Mouse (Mus musculus): ENCODE data around the gene Nr2e1.

DNA sequence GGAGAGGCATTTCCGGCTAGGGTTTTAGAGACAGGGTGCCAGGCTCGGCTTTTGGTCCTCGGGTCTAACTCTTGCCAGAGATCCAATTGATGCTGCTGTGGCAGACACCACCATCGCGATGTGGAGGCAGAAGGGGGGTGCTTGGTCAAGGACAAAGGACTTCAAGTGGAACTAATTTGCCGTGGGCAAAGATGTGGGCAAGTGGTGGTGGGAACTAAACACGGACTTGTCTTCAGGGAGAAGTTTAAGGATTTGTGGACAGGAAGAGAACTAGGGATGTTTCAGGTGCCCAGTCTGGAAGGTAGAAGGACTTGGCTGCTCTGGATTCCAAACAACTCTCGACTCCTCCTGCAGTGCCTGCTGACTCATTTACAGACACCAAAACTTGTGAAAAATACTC is 1.7 kb upstream of the Nr2e1 start:
- TF ChIP-seq CTCF (conservative IDR thresholded peaks at IDR 0.05; ENCODE audit: insufficient read depth, insufficient read length, low read depth, low read length) (no peak), POLR2A (IDR thresholded peaks at IDR 0.05; ENCODE audit: low read depth, low read length) (no peak)

All from kidney, adult 2 months (tissue).